Mouse (Mus musculus) testis, adult 10 weeks (tissue): ENCODE data around the gene Npy4r. TPM values are rescaled to one million over a fixed set of nuclear protein-coding genes. Genes with fewer than 3 reads are reported as not detected.

Experiments
- polyA plus RNA-seq: library from polyadenylated mRNA; stranded (reverse); fragments of 350-450 nt; fragmentation: Illumina TruSeq; extraction: RNeasy Lipid Tissue Mini Kit (QIAGEN cat#74804); gene quantifications from one replicate; pipeline ENCODE4 v1.2.3, GENCODE M21; 2014; ENCODE audit warnings: low read depth, low replicate concordance

Npy4r gene
- 0.06 TPM for polyA plus RNA-seq

DNA sequence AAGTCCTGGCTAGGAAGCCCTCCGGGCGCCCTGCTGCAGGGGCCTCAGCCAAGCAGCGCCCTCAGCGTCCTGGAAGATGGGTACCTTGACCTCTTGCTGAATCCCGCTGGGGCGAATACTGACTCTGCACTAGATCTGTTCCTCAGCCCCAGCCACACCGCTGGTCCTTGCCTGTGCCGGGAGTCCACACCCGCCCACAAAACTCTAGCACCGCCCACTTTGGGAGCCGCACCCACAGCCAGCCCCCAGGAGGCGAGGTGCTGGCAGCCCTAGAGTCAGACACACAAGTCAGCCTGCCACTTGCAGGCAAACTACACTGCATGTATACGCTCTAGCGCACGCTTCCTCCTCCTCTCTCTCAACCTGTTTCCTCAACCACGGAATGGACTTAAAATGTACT, at the start of gene Npy4r:
Gene Npy4r (minus strand): TSS at position 148 of the 400 bp plus-strand sequence.

DNA sequence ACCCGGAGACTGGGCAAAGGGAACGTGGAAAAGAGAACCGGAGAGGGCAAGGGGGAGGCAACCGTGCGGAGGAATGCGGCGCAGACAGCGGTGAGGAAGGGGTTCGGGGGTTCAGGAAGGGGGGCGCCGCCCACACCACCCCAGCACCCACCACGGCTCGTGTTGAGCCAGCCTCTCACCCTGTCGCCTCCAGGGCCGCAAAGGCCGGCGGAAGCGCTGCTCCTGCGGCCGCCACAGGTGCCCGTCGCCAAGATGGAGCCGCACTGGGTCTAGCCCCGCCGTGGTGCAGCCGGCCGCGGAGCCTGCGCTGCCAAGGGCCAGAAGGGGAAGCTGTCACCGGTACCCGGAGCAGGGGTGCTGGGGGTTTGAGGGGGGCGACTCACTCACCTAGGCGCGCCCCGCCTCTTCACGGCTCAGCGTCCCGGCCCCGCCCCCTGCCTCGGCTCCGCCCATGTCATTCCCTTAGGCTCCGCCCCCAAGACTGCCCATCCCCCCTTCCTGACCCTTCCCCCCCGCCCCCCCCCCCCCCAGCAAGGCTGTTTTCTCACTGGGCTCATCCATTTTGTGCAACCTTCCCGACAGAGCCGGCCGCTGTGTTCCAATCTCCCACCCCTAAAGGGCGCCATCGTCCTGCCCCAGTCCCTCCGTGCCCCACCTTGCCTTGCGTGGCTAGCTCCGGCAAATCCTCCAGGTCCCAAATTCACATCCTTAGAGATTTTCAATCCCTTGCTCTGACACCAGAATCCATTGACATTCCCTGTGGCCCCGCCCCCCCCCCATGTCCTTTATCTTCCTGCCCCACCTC, 49.1 kb upstream of the Npy4r start, which contains the start of gene Gprin2:
Gene Gprin2 (minus strand): TSS at position 423 of the 805 bp plus-strand sequence.

DNA sequence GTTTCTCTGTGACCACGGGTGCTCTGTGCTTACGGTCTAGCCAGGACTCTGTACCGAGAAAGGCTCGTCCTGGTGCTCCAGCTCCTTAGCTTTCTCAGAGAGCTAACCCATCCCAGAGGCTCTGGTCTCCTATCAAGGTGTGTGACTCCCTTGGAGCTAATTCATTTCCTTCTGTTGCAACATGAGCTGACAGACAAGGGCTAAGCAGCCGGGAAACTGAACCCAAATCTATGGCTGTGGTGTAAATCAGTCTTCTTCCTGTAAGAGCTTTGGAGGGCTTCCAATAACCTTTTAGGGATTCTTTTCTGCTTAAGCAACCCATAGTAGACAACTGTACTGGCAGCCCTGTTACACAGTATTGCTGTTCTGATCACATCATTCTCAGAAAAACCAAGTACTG, 49.7 kb downstream of the Npy4r start, which contains the start of gene A630023A22Rik:
Gene A630023A22Rik (minus strand): TSS at position 154 of the 400 bp plus-strand sequence.

Other genes with a start within 250 kb of the Npy4r start
- gene Gdf10, start 228.9 kb downstream of the Npy4r start, polyA plus RNA-seq = 0.18 TPM
- gene Gdf2, start 211.4 kb downstream of the Npy4r start, polyA plus RNA-seq = not detected
- not detected for gene Rbp3, start 198.5 kb downstream of the Npy4r start, polyA plus RNA-seq
- 0.24 TPM for gene Zfp488, start 173.7 kb downstream of the Npy4r start, polyA plus RNA-seq
- gene Gm30083, start 137.3 kb downstream of the Npy4r start, polyA plus RNA-seq = 37.4 TPM
- 34.0 TPM for gene Gm5460, start 135.7 kb downstream of the Npy4r start, polyA plus RNA-seq
- gene Antxrl, start 99.8 kb downstream of the Npy4r start, polyA plus RNA-seq = 118 TPM
- gene Anxa8, start 66.5 kb downstream of the Npy4r start, polyA plus RNA-seq = 0.14 TPM
- 4.1 TPM for gene A630023A22Rik, start 49.7 kb downstream of the Npy4r start, polyA plus RNA-seq
- gene Gprin2, start 49.2 kb upstream of the Npy4r start, polyA plus RNA-seq = 0.06 TPM
- 0.24 TPM for gene Syt15, start 67.1 kb upstream of the Npy4r start, polyA plus RNA-seq
- gene Shld2, start 158.0 kb upstream of the Npy4r start, polyA plus RNA-seq = 9.5 TPM
- 21.9 TPM for gene Glud1, start 158.2 kb upstream of the Npy4r start, polyA plus RNA-seq
- gene Fam25c, start 202.9 kb upstream of the Npy4r start, polyA plus RNA-seq = not detected
- not detected for gene Sncg, start 222.3 kb upstream of the Npy4r start, polyA plus RNA-seq
- 0.41 TPM for gene Mmrn2, start 223.0 kb upstream of the Npy4r start, polyA plus RNA-seq